Mouse (Mus musculus): ENCODE data around the gene Haus5. TPM values are rescaled to one million over a fixed set of nuclear protein-coding genes. Genes with fewer than 3 reads are reported as not detected.

Gene Haus5
- total RNA-seq, 2 experiments from 2014 or later: 18.4 to 39.1 TPM

- no peak for ATAC-seq (replicated peaks; ENCODE audit: poor library complexity, severe bottlenecking)
Measured at GRCm38 (mm10) chr7:30629013-30629412, 35.8 kb downstream of the Haus5 start.

DNA sequence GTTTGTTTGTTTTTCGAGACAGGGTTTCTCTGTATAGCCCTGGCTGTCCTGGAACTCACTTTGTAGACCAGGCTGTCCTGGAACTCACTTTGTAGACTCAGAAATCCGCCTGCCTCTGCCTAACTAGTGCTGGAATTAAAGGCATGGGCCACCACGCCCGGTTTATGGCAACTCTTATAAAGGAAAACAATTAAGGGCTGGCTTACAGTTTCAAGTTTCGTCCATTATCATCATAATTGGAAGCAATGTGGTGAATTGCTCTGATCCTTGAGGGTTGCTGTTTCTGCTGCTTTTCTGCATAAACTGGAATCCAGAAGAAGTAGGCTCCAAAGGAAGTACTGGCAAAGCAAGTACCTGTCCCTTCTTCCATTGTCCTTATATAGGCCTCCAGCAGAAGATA, 38.1 kb downstream of the Haus5 start:
- no peak for ATAC-seq (replicated peaks; ENCODE audit: poor library complexity, severe bottlenecking)

GRCm38 (mm10) chr7:30625530-30626384, 39.0 kb downstream of the Haus5 start, which contains the start of gene Cox6b1:
TSS of gene Cox6b1 (minus strand) at chr7:30626151.
- peak; percentile 98 for ATAC-seq (replicated peaks; ENCODE audit: poor library complexity, severe bottlenecking)

GRCm38 (mm10) chr7:30619202-30619601, 45.6 kb downstream of the Haus5 start:
- ATAC-seq (replicated peaks; ENCODE audit: poor library complexity, severe bottlenecking): peak; percentile 71

DNA sequence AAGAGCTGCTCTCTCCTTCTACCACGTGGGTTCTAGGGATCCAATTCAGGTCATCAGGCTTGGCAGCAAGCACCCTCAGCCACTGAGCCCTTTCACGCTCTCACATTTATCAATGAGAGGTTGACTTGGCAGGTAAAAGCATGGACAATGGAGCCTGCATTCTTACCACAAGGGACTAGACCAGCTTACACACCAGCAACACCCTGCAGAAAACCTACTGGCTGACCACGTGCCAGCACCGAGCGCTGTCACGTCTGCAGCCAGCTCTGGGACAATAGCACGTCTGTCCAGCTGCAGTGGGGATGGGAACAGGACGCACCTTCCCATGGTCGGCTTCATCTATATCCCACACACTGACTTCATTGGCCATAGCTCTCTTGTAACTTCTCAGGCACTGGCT, 46.1 kb downstream of the Haus5 start:
- ATAC-seq (replicated peaks; ENCODE audit: poor library complexity, severe bottlenecking): no peak

DNA sequence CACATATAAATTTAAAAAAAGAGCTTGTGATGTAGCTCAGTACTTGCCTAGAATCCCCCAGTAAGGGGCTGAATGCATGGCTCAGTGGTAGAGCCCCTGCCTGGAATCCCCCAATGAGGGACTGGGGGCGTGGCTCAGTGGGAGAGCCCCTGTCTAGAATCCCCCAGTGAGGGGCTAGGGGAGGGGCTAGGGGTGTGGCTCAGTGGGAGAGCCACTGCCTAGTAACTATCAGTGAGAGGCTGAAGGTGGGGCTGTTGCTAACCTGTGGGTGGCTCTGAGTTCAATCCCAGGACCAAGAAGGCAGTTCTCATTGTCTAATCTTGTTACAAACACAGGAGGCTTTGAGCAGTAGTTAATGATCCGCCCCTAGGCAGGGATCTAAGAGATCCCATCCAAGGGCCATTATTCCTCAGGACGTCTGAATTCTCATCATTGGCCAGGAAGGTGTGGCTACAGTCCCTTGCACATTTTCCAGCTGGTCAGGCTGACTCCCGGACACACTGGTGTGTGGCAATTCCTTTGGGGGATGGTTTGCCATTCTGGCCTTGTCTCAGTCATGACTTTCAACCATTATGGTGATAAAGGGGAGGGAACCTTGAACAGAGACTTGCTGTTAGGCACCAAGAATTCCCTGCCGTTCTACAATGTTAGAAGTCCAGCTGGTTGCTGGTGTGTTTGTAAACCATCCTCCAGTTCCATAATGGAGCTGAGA, 49.6 kb downstream of the Haus5 start:
- no peak for ATAC-seq (replicated peaks; ENCODE audit: poor library complexity, severe bottlenecking)

DNA sequence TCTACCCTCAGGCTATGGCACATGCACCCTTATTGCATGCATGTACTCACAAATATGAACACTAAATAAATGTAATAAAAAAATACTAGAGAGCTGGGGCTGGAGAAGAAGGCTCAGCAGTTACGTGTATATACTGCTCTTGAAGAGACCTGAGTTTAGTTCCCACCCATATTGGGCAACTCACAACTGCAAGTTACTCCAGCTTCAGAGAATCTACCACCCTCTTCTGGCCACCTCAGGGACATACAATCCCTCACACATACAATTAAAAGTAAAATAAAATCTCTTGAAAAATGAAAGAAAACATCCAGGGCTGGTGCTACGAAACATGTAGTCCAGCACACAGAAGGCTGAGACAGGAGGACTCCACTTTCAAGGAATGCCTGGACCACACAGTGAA, 50.3 kb downstream of the Haus5 start:
- ATAC-seq (replicated peaks; ENCODE audit: poor library complexity, severe bottlenecking): peak; percentile 76

- peak; percentile 69 for ATAC-seq (replicated peaks; ENCODE audit: poor library complexity, severe bottlenecking)
Measured at GRCm38 (mm10) chr7:30613529-30614112, 51.2 kb downstream of the Haus5 start.

GRCm38 (mm10) chr7:30612654-30613402, 52.0 kb downstream of the Haus5 start, which contains the start of gene Upk1a:
TSS of gene Upk1a (minus strand) at chr7:30612847.
- no peak for ATAC-seq (replicated peaks; ENCODE audit: poor library complexity, severe bottlenecking)

DNA sequence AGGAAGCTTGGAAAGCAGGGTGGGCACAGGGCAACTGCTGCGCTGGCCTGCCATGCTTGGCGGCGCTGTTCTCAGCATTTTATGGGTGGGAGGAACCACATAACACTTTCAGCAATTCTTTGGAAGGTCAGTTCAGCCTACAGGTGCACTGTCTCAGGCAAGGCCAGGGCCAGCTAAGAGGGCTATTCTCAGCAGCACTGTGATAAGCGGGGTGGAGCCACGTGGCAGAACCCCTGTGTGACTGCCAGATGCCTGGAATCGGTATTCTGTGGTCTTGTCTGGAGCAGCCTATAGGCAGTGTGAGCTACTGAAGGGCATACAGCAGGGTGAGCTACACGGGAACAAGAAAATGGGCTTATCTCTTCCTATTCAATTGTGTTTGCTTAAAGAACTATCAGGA, 54.8 kb downstream of the Haus5 start:
- no peak for ATAC-seq (replicated peaks; ENCODE audit: poor library complexity, severe bottlenecking)

DNA sequence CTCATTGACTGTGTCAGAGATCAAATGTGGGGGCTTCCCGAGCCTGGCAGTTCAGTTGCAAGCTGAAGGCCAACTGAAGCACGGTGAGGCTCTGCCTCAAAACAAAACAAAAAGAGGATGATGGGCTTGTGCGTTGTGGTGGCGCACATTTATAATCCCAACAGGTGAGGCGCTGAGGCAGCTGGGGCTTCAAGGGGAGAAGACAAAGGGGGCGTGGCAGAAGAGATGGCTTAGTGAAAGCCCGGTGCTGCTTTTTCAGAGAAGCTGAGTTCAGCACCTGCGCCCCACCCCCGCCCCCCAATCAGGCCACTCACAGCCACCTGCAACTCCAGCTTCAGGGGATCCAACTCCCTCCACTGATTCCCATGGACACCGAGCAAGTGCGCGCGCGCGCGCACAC, 56.3 kb downstream of the Haus5 start:
- ATAC-seq (replicated peaks; ENCODE audit: poor library complexity, severe bottlenecking): no peak

GRCm38 (mm10) chr7:30607706-30608309, 57.0 kb downstream of the Haus5 start:
- peak; percentile 92 for ATAC-seq (replicated peaks; ENCODE audit: poor library complexity, severe bottlenecking)

DNA sequence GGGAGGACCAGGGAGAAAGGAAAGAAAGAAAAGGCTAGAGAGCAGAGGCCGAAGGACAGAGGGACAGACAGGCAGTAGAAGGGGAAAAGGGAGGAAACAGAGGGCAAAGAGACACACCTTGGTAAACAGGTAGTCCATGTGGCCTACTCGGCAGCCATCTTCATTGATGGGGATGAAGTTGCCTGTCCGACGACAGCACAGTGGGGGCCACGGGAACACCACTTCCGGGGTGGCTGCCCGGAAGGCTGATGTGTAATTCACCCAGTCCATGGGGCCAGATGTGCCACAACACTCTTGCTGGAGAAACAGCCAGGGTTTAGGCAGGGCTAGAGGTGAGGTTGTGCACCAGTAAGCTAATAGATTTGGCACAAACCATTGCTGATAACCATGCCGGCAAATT, 59.9 kb downstream of the Haus5 start:
- ATAC-seq (replicated peaks; ENCODE audit: poor library complexity, severe bottlenecking): no peak

DNA sequence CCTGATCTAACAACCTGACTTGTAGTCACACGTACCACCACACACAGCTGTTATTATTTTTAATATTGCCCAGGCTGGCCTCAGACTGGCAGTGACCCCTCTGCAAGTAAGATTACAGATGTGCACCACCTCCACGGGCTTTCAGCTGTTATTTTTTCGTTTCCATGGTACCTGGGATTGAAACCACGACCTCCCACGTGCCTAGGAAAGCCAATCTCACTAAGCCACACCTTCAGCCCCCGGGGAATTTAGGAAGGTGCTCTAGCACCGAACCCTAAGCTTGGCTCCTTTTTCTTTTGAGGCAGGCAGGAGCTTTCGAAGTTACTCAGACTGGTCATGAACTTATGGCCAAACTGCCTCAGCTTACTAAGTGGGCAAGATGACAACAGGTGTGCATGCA, 60.4 kb downstream of the Haus5 start:
- ATAC-seq (replicated peaks; ENCODE audit: poor library complexity, severe bottlenecking): no peak

Other genes with a start within 250 kb of the Haus5 start
Only the 30 nearest of the 33 such genes appear.
- not detected in 2 replicates for gene Aplp1, start 219.5 kb downstream of the Haus5 start, total RNA-seq (2014; fragmentation: Nextera tagmentation)
- gene Aplp1, start 219.5 kb downstream of the Haus5 start, total RNA-seq (2017): not detected in 2 replicates
- not detected in 2 replicates for gene Kirrel2, start 207.3 kb downstream of the Haus5 start, total RNA-seq (2014; fragmentation: Nextera tagmentation)
- not detected in 2 replicates for gene Kirrel2, start 207.3 kb downstream of the Haus5 start, total RNA-seq (2017)
- gene Nphs1, start 206.7 kb downstream of the Haus5 start, total RNA-seq (2014; fragmentation: Nextera tagmentation): not detected in 2 replicates
- gene Nphs1, start 206.7 kb downstream of the Haus5 start, total RNA-seq (2017): 0.56 and 0.57 TPM in 2 replicates
- 2.2 TPM in 1 of 2 replicates, not detected in the other for gene Prodh2, start 171.4 kb downstream of the Haus5 start, total RNA-seq (2014; fragmentation: Nextera tagmentation)
- gene Prodh2, start 171.4 kb downstream of the Haus5 start, total RNA-seq (2017): not detected in 2 replicates
- gene Arhgap33, start 129.9 kb downstream of the Haus5 start, total RNA-seq (2014; fragmentation: Nextera tagmentation): 7.0 and 8.6 TPM in 2 replicates
- gene Arhgap33, start 129.9 kb downstream of the Haus5 start, total RNA-seq (2017): 3.7 and 3.8 TPM in 2 replicates
- gene Hspb6, start 112.8 kb downstream of the Haus5 start, total RNA-seq (2014; fragmentation: Nextera tagmentation): 3.8 and 14.9 TPM in 2 replicates
- gene Hspb6, start 112.8 kb downstream of the Haus5 start, total RNA-seq (2017): 3.6 and 3.9 TPM in 2 replicates
- 7.3 and 15.8 TPM in 2 replicates for gene Proser3, start 112.7 kb downstream of the Haus5 start, total RNA-seq (2014; fragmentation: Nextera tagmentation)
- 2.8 and 9.2 TPM in 2 replicates for gene Proser3, start 112.7 kb downstream of the Haus5 start, total RNA-seq (2017)
- 45.4 and 96.9 TPM in 2 replicates for gene Lin37, start 105.2 kb downstream of the Haus5 start, total RNA-seq (2014; fragmentation: Nextera tagmentation)
- gene Lin37, start 105.2 kb downstream of the Haus5 start, total RNA-seq (2017): 23.5 and 25.3 TPM in 2 replicates
- gene U2af1l4, start 101.7 kb downstream of the Haus5 start, total RNA-seq (2014; fragmentation: Nextera tagmentation): 26.3 and 38.5 TPM in 2 replicates
- gene U2af1l4, start 101.7 kb downstream of the Haus5 start, total RNA-seq (2017): 58.6 and 87.2 TPM in 2 replicates
- gene Gm49396, start 101.7 kb downstream of the Haus5 start, total RNA-seq (2014; fragmentation: Nextera tagmentation): 5.2 and 12.5 TPM in 2 replicates
- 5.1 and 6.3 TPM in 2 replicates for gene Gm49396, start 101.7 kb downstream of the Haus5 start, total RNA-seq (2017)
- gene Psenen, start 101.4 kb downstream of the Haus5 start, total RNA-seq (2014; fragmentation: Nextera tagmentation): 218 and 221 TPM in 2 replicates
- gene Psenen, start 101.4 kb downstream of the Haus5 start, total RNA-seq (2017): 156 and 184 TPM in 2 replicates
- gene Igflr1, start 99.6 kb downstream of the Haus5 start, total RNA-seq (2014; fragmentation: Nextera tagmentation): 4.9 and 10.6 TPM in 2 replicates
- gene Igflr1, start 99.6 kb downstream of the Haus5 start, total RNA-seq (2017): 0.34 TPM in 1 of 2 replicates, not detected in the other
- 48.1 and 64.3 TPM in 2 replicates for gene Kmt2b, start 76.3 kb downstream of the Haus5 start, total RNA-seq (2014; fragmentation: Nextera tagmentation)
- gene Kmt2b, start 76.3 kb downstream of the Haus5 start, total RNA-seq (2017): 5.9 and 9.5 TPM in 2 replicates
- gene Zbtb32, start 66.1 kb downstream of the Haus5 start, total RNA-seq (2014; fragmentation: Nextera tagmentation): not detected in 2 replicates
- not detected in 2 replicates for gene Zbtb32, start 66.1 kb downstream of the Haus5 start, total RNA-seq (2017)
- gene Upk1a, start 52.1 kb downstream of the Haus5 start, total RNA-seq (2014; fragmentation: Nextera tagmentation): 3.4 TPM in 1 of 2 replicates, not detected in the other
- not detected in 2 replicates for gene Upk1a, start 52.1 kb downstream of the Haus5 start, total RNA-seq (2017)
- 436 and 560 TPM in 2 replicates for gene Cox6b1, start 38.8 kb downstream of the Haus5 start, total RNA-seq (2014; fragmentation: Nextera tagmentation)
- gene Cox6b1, start 38.8 kb downstream of the Haus5 start, total RNA-seq (2017): 470 and 484 TPM in 2 replicates
- gene Etv2, start 29.1 kb downstream of the Haus5 start, total RNA-seq (2014; fragmentation: Nextera tagmentation): not detected in 2 replicates
- not detected in 2 replicates for gene Etv2, start 29.1 kb downstream of the Haus5 start, total RNA-seq (2017)
- gene Rbm42, start 14.7 kb downstream of the Haus5 start, total RNA-seq (2014; fragmentation: Nextera tagmentation): 45.7 and 57.1 TPM in 2 replicates
- 38.3 and 48.0 TPM in 2 replicates for gene Rbm42, start 14.7 kb downstream of the Haus5 start, total RNA-seq (2017)
- not detected in 2 replicates for gene Pmis2, start 6.6 kb upstream of the Haus5 start, total RNA-seq (2014; fragmentation: Nextera tagmentation)
- gene Pmis2, start 6.6 kb upstream of the Haus5 start, total RNA-seq (2017): not detected in 2 replicates
- gene 2200002J24Rik, start 33.9 kb upstream of the Haus5 start, total RNA-seq (2014; fragmentation: Nextera tagmentation): not detected in 2 replicates
- not detected in 2 replicates for gene 2200002J24Rik, start 33.9 kb upstream of the Haus5 start, total RNA-seq (2017)
- 1.5 TPM in 1 of 2 replicates, not detected in the other for gene Atp4a, start 47.2 kb upstream of the Haus5 start, total RNA-seq (2014; fragmentation: Nextera tagmentation)
- gene Atp4a, start 47.2 kb upstream of the Haus5 start, total RNA-seq (2017): 0.22 and 3.5 TPM in 2 replicates
- 160 and 219 TPM in 2 replicates for gene Tmem147, start 64.5 kb upstream of the Haus5 start, total RNA-seq (2014; fragmentation: Nextera tagmentation)
- gene Tmem147, start 64.5 kb upstream of the Haus5 start, total RNA-seq (2017): 71.5 and 106 TPM in 2 replicates
- not detected in 2 replicates for gene Gapdhs, start 78.7 kb upstream of the Haus5 start, total RNA-seq (2014; fragmentation: Nextera tagmentation)
- gene Gapdhs, start 78.7 kb upstream of the Haus5 start, total RNA-seq (2017): not detected in 2 replicates
- 2.4 and 3.7 TPM in 2 replicates for gene Sbsn, start 86.5 kb upstream of the Haus5 start, total RNA-seq (2014; fragmentation: Nextera tagmentation)
- gene Sbsn, start 86.5 kb upstream of the Haus5 start, total RNA-seq (2017): 1.2 TPM in 1 of 2 replicates, not detected in the other
- gene Dmkn, start 98.8 kb upstream of the Haus5 start, total RNA-seq (2014; fragmentation: Nextera tagmentation): 68.4 and 69.3 TPM in 2 replicates
- 81.3 and 133 TPM in 2 replicates for gene Dmkn, start 98.8 kb upstream of the Haus5 start, total RNA-seq (2017)
- gene Krtdap, start 122.9 kb upstream of the Haus5 start, total RNA-seq (2014; fragmentation: Nextera tagmentation): not detected in 2 replicates
- not detected in 2 replicates for gene Krtdap, start 122.9 kb upstream of the Haus5 start, total RNA-seq (2017)
- 6.5 and 17.9 TPM in 2 replicates for gene Ffar2, start 158.8 kb upstream of the Haus5 start, total RNA-seq (2014; fragmentation: Nextera tagmentation)
- 23.4 and 26.4 TPM in 2 replicates for gene Ffar2, start 158.8 kb upstream of the Haus5 start, total RNA-seq (2017)
- not detected in 2 replicates for gene Ffar3, start 191.2 kb upstream of the Haus5 start, total RNA-seq (2014; fragmentation: Nextera tagmentation)
- not detected in 2 replicates for gene Ffar3, start 191.2 kb upstream of the Haus5 start, total RNA-seq (2017)
- not detected in 2 replicates for gene Ffar1, start 196.6 kb upstream of the Haus5 start, total RNA-seq (2014; fragmentation: Nextera tagmentation)
- not detected in 2 replicates for gene Ffar1, start 196.6 kb upstream of the Haus5 start, total RNA-seq (2017)
- gene Cd22, start 215.3 kb upstream of the Haus5 start, total RNA-seq (2014; fragmentation: Nextera tagmentation): not detected in 2 replicates
- not detected in 2 replicates for gene Cd22, start 215.3 kb upstream of the Haus5 start, total RNA-seq (2017)